Mouse (Mus musculus): ENCODE results near the gene Sacs.

The Sacs gene

DNA sequence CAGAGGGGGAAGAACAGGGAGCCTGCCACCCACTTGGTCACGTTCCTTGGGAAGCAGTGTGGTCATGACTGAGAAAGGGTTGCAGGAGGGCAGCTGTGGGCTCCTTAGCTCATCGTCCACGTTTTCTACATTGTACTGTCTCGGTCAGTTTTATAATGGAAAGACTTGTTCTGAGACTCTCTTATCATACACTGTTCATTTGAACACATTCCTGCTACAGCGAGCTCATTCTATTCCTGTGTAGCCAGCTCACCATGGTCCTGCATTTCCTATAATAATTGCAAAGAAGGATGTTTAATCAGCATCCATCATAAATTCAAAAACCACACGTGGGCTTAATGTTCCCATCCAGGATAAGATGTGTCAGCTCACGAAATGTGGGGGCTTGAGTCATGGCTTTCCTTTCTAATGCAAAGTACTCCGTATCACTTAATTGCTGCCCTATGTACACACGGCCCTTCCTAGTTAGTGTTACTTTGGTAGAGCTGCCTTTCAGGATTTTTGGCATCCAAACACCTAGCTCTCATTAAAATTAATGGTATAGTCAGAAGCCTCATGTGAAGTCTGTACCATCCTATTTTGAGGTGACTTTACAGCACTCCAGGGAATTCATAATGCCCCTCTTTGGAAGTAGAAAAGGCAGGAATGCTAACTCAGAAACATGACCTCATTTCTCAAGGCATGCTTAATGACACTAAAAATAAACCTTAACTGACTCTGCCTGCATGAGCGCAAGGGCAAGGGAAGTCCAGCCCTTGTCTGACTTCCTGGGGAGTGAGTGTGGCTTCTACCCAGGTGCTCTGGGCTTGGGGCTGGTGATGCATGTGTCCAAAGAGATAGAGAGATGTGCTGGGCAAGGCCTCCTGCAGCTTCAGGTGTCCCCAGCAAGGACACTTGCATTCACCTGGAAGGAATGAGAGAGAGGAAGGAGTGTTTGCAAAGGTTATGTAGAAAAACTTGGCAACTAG lies 23.4 kb downstream of the Sacs start:
- DNase-seq (ENCODE audit: low spot score), result no peak

GRCm38 (mm10) chr14:61164461-61164860 lies 26.2 kb downstream of the Sacs start:
- no peak for DNase-seq (ENCODE audit: low spot score)

GRCm38 (mm10) chr14:61165929-61166328 lies 27.7 kb downstream of the Sacs start:
- no peak for DNase-seq (ENCODE audit: low spot score)

DNA sequence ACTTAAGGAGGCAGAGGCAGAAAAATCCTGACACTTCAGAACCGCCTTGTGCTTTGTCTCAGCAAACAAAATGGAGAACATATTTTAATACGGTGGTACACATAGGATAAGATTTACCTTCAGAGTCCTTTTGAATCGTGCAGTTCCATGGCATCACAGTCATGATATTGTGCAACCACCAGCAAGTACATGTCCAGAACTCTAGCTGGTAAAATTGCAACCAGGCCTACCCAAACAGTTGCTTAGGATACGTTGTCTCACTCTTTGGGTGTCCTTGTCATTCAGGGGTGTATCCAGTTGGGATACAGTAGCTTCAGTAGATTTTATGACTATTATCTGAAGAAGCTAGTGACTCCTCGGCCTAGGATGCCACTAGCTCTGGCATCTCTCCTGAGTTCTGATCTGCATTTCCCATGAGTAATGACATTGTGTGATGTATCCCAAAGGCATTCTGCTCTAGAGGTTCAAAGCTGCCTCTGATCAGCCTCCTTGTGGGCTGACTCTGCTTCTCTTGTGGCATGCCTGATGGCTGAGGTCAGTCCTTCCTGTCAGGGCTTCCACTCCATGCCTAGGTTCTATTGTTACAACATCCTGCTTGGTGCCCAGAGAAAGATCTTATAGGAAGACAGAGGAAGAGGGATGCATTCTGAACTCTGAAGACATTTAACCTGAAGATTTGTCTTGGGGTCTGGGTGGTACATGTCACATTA lies 33.2 kb downstream of the Sacs start:
- DNase-seq (ENCODE audit: low spot score), result no peak

GRCm38 (mm10) chr14:61172548-61173158 lies 34.4 kb downstream of the Sacs start:
- DNase-seq (ENCODE audit: low spot score), result peak; percentile 100

- peak; percentile 68 for DNase-seq (ENCODE audit: low spot score)
Measured at GRCm38 (mm10) chr14:61173229-61173628, 35.0 kb downstream of the Sacs start.

DNA sequence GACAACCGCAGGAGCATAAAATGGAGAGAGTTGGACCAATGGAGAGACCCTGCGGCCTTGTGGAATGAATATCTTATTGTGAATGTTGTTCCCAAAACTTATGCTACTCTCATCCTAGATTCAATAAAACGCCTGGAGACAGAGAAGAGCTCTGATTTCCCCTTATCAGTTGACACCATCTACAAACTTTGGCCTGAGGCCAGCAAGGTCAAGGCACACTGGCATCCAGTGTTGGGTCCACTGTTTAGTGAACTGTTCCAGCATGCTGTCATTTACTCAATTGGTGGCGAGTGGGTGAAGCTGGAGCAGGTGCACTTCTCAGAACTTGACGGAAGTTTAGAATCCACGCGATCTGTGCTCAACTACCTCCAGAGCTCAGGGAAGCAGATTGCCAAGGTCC lies 53.6 kb downstream of the Sacs start:
- no peak for DNase-seq (ENCODE audit: low spot score)

DNA sequence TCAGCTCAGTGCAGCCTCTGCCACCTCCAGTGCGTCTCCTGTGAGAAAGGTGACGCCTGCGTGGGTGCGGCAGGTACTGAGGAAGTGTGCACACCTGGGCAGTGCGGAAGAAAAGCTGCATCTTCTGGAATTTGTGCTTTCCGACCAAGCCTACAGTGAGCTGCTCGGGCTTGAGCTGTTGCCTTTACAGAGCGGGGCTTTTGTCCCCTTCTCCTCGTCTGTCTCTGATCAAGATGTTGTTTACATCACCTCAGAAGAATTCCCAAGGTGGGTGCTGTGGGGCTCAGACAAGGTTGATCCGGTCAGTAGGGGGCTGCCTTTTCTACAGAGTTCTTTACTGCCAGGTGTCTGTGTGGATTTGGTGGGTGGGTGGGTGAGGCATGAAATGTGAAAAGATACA lies 54.1 kb downstream of the Sacs start:
- DNase-seq (ENCODE audit: low spot score), result no peak

DNA sequence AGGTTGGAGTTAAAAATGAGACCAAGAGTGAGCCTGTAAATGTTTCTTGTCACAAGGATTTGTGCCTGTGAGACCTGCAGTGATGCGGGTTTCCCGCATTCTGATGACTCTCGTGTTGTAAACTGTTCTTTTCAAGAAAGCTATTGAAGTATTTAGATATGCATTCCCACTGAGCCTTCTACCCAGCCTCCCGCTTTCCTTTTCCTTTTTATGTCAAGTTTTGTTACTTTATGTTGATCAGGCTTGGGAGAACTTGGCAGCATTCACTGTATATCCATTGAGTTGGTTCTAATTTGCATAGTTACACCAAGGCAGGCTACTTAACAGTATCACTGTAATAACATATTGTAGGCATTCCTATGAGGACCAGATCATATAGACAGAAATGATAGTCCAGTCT lies 56.2 kb downstream of the Sacs start:
- no peak for DNase-seq (ENCODE audit: low spot score)

DNA sequence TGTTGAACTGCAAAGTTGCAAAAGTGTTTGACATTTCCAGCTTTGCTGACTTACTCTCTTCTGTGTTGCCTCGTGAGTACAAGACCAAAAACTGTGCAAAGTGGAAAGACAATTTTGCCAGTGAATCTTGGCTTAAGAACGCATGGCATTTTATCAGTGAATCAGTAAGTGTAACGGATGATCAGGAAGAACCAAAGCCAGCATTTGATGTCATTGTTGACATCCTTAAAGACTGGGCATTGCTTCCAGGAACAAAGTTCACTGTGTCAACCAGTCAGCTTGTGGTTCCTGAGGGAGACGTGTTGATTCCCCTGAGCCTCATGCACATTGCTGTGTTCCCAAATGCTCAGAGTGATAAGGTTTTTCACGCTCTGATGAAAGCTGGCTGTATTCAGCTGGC lies 71.9 kb downstream of the Sacs start:
- DNase-seq (ENCODE audit: low spot score), result no peak

DNA sequence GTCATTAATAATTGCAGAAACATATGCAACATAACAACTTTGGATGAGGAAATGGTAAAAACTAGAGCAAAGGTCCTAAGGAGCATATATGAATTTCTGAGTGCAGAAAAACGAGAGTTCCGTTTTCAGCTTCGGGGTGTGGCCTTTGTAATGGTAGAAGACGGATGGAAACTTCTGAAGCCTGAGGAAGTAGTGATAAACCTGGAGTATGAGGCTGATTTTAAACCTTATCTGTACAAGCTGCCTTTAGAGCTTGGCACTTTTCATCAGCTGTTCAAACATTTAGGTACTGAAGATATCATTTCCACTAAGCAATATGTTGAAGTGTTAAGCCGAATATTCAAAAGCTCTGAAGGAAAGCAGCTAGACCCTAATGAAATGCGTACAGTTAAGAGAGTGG lies 73.5 kb downstream of the Sacs start:
- no peak for DNase-seq (ENCODE audit: low spot score)

- DNase-seq (ENCODE audit: low spot score), result no peak
Measured at GRCm38 (mm10) chr14:61221166-61221565, 82.9 kb downstream of the Sacs start.

DNA sequence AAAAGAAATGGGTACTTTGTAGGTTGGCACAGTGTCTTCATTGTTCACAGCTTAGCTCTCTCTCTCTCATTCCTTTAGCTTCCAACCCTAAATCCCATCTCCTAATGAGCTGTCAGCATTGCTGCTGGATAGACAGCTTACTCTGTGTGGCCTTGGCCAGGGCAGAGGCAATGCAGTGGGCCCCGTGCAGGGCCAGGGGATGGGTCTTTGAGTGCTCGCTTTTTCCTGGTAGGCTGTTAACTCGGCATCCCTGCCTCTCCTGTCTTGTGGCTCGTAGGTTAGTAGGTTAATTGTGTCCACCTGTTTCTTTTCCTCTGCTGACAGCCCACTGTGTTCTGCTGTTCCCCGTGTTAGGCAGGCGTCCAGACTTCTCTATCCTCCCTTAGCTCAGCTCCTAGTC lies 84.2 kb downstream of the Sacs start:
- DNase-seq (ENCODE audit: low spot score), result no peak

DNA sequence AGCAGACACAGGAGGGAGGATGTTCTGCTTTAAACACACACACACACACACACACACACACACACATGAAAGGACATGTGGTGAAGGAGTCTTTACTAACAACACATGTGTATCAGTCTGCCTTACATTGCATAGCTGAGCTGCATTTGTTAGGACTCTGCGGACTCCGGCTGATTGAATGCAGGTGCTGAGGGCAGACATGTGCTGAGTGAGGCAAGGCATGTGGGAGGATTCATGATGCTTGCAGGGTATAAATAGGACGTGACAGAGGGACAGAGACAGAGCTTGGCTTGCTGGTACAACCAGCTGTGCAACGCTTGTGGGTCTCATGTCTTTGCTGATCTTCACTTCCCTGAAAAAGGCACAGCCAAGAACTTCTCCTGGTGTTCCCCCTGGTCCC lies 85.5 kb downstream of the Sacs start:
- no peak for DNase-seq (ENCODE audit: low spot score)

DNA sequence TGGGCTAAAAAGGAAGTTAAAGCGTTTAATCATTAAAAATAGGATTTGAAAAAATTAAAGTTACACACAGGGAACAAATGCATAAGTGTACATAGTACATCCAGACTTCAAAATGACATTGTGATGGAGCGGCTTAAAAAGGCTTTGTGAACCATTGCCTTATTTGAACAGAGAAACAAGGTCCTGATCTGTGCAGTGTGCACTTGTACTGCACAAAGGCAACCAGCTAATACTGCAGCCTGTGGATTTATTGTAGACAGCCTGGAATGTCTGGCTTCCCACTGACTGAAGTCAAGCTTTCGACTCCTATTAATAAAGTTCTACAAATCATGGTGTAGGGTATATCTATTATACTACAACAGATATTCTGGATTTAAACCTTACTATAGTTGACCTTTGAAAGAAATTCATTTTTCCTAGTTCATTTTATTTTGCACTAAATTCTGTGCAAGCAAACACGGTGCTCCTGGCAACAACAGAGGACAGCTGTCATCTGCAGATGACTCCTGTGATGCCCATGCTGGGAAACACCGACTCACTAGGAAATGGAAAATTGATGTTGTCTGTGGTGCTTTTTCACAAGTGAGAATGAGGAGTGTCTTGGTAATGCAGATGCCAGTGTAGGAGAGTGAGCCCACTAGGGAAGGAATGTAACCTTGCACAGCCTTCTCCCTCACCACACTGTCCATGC lies 86.3 kb downstream of the Sacs start:
- no peak for DNase-seq (ENCODE audit: low spot score)

GRCm38 (mm10) chr14:61226151-61226550 lies 87.9 kb downstream of the Sacs start:
- no peak for DNase-seq (ENCODE audit: low spot score)

DNA sequence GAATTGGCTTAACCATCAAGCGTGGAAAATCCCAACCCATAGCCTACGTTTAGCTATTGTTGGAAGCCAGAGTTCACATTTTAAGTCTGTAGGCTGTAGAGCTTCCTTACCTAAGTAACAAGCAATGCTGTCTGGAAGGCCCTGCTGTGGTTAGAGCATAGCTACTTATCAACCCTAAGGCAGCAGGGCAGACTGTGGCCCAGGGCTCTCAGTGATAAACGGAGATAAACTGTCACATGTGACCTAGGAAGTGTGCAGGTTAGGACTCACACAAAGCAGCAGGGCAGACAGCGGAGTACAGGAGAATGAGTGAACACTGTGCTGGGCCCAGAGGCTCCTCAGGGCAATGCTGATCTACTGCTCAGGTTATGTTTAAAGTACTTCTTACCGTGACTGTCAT lies 91.5 kb downstream of the Sacs start:
- peak; percentile 51 for DNase-seq (ENCODE audit: low spot score)

GRCm38 (mm10) chr14:61230179-61230578 lies 91.9 kb downstream of the Sacs start:
- no peak for DNase-seq (ENCODE audit: low spot score)

- DNase-seq (ENCODE audit: low spot score), result no peak
Measured at GRCm38 (mm10) chr14:61232016-61232568, 93.8 kb downstream of the Sacs start.

GRCm38 (mm10) chr14:61235846-61236474 lies 97.7 kb downstream of the Sacs start:
- DNase-seq (ENCODE audit: low spot score), result no peak

DNA sequence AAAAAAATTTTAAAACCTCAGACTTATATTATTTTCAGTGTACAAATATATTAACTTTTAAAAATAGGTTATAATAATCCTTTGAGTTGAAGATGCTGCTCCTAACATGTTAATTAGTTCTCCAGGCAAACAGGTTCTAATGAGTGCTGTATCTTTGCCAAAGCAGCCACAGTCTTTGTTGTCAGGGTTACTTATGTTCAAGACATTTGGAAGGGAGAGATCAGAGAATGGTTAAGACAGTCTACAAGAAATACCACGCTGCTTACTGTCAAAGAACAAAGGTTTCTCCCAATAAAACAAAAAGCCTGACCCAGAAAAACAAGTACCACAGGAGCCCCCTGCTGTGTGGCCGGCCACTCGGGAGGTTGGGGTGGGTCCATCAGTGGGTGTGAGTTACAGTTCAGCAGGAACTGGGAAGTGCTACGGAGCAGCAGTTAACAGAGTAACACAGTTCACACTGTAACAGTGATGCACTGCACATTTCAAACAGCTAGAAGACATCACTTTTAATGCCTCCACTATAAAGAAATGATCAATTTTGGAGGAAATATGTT lies 98.9 kb downstream of the Sacs start:
- DNase-seq (ENCODE audit: low spot score), result no peak

All from c-Kit-positive CD71-positive TER-119-positive erythroid progenitor cells, embryonic 14.5 days (primary cell).